Mouse (Mus musculus): ENCODE measurements around the gene Acy3.
"Not testable (repeated sequence)": the region's sequence is repeated elsewhere in the genome, so short reads cannot be mapped to it uniquely, and the experiment has no call there.

Acy3 gene

GRCm38 (mm10) chr19:4003112-4003511 lies 16.7 kb downstream of the Acy3 start, which contains the start of gene Doc2g:
Gene Doc2g (plus strand): TSS chr19:4003313.
- no peak for DNase-seq (ENCODE audit: low spot score)

GRCm38 (mm10) chr19:4003641-4004040 lies 17.3 kb downstream of the Acy3 start:
- DNase-seq (ENCODE audit: low spot score): no peak

GRCm38 (mm10) chr19:4004331-4004730 lies 18.0 kb downstream of the Acy3 start:
- no peak for DNase-seq (ENCODE audit: low spot score)

- no peak for DNase-seq (ENCODE audit: low spot score)
Observed at GRCm38 (mm10) chr19:4005091-4005490, 18.7 kb downstream of the Acy3 start.

GRCm38 (mm10) chr19:4005971-4006370 lies 19.6 kb downstream of the Acy3 start:
- DNase-seq (ENCODE audit: low spot score): no peak

- DNase-seq (ENCODE audit: low spot score): no peak
Observed at GRCm38 (mm10) chr19:4011086-4011485, 24.7 kb downstream of the Acy3 start.

GRCm38 (mm10) chr19:4012432-4013022 lies 26.2 kb downstream of the Acy3 start, which contains the start of gene Ndufv1:
Gene Ndufv1 (minus strand): TSS chr19:4012806.
- DNase-seq (ENCODE audit: low spot score): peak; percentile 97

- no peak for DNase-seq (ENCODE audit: low spot score)
Observed at GRCm38 (mm10) chr19:4013066-4013465, 26.7 kb downstream of the Acy3 start.

GRCm38 (mm10) chr19:4014802-4015201 lies 28.4 kb downstream of the Acy3 start:
- no peak for DNase-seq (ENCODE audit: low spot score)

- DNase-seq (ENCODE audit: low spot score): no peak
Observed at GRCm38 (mm10) chr19:4015635-4016034, 29.3 kb downstream of the Acy3 start.

GRCm38 (mm10) chr19:4017921-4018587 lies 31.7 kb downstream of the Acy3 start:
- DNase-seq (ENCODE audit: low spot score): no peak

- peak; percentile 81 for DNase-seq (ENCODE audit: low spot score)
Observed at GRCm38 (mm10) chr19:4018743-4019583, 32.6 kb downstream of the Acy3 start.

GRCm38 (mm10) chr19:4023185-4023584 lies 36.8 kb downstream of the Acy3 start:
- DNase-seq (ENCODE audit: low spot score): no peak

GRCm38 (mm10) chr19:4027576-4027975 lies 41.2 kb downstream of the Acy3 start:
- DNase-seq (ENCODE audit: low spot score): no peak

- no peak for DNase-seq (ENCODE audit: low spot score)
Observed at GRCm38 (mm10) chr19:4032668-4033067, 46.3 kb downstream of the Acy3 start.

- no peak for DNase-seq (ENCODE audit: low spot score)
Observed at GRCm38 (mm10) chr19:4033298-4033697, 46.9 kb downstream of the Acy3 start.

GRCm38 (mm10) chr19:4033742-4034141 lies 47.4 kb downstream of the Acy3 start:
- DNase-seq (ENCODE audit: low spot score): no peak

- DNase-seq (ENCODE audit: low spot score): no peak
Observed at GRCm38 (mm10) chr19:4036327-4037045, 50.1 kb downstream of the Acy3 start.

- DNase-seq (ENCODE audit: low spot score): not testable (repeated sequence)
Observed at GRCm38 (mm10) chr19:4037154-4037787, 50.9 kb downstream of the Acy3 start.

GRCm38 (mm10) chr19:4037788-4038232 lies 51.4 kb downstream of the Acy3 start, which contains the start of gene Gstp1:
Gene Gstp1 (minus strand): TSS chr19:4037985.
- DNase-seq (ENCODE audit: low spot score): peak; percentile 81
